In the genomic region with DNA sequence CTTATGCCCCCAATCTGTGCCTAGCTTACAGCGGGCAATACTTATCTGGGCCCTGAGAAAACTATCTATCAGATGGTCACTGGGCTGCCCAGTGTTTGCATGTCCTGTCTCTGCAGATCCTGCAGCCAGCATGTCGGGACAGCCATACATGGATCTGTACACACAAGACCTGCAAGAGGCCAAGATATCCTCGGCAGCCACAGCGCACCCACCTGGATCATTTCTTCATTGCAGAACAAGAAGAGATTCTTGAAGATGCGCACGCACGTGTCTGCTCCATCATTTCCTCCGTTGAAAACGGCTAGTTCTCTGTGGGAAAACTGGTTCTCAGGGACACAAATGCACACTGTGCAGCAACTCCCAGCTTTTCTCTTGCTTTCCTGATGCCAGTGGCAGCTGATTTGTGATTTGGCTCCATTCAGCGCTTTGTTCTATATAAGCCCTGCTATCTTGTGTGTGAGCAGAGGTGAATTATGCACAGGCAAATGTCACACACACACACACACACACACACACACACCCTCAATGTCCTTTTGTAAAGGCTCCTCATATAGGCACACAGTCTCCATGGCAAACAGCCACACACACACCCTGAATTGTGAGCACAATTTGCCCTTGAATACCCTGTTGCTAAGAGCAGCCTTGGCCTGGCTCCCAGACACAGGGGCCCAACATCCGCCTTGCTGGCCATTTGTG, we compare ENCODE assay signal across 8 mouse cellular contexts.
DNase-seq lines count a peak whose midpoint lies in the region; ATAC-seq lines count a peak whose summit lies in the region.

No protein-coding gene starts in this region.

- no peak overlapping the region for H3K4me3 ChIP-seq in midbrain, embryonic 10.5 days
- H3K4me3 ChIP-seq in intestine, embryonic 16.5 days (ENCODE audit: low read length), result no peak overlapping the region

- no peaks in the 10 kb centered on the region for H3K27me3 ChIP-seq in midbrain, embryonic 10.5 days (ENCODE audit: low read depth, poor library complexity, severe bottlenecking)
- H3K27me3 ChIP-seq in intestine, embryonic 16.5 days (replicated peaks; ENCODE audit: control insufficient read depth, insufficient read depth, low read length), result no peaks in the 10 kb centered on the region

- H3K36me3 ChIP-seq in midbrain, embryonic 10.5 days, result no peaks in the 10 kb centered on the region
- no peaks in the 10 kb centered on the region for H3K36me3 ChIP-seq in intestine, embryonic 16.5 days (ENCODE audit: control insufficient read depth, insufficient read depth, low read length)

- H3K4me1 ChIP-seq in midbrain, embryonic 10.5 days, result peaks cover 28% of the 10 kb centered on the region
- H3K4me1 ChIP-seq in intestine, embryonic 16.5 days (ENCODE audit: control insufficient read depth, insufficient read depth, low read length), result no peaks in the 10 kb centered on the region

- no peaks in the 10 kb centered on the region for H3K9me3 ChIP-seq in midbrain, embryonic 10.5 days (replicated peaks)
- no peaks in the 10 kb centered on the region for H3K9me3 ChIP-seq in intestine, embryonic 16.5 days (ENCODE audit: control insufficient read depth, low read length)

- H3K9ac ChIP-seq in intestine, embryonic 16.5 days (ENCODE audit: low read depth, low read length), result no peak overlapping the region

- WGBS in midbrain, embryonic 10.5 days, result 84% methylated on average over 11 of the region's 11 CpGs
- 72% methylated on average over 11 of the region's 11 CpGs for WGBS in intestine, embryonic 16.5 days

- no peak overlapping the region for H3K4me2 ChIP-seq in intestine, embryonic 16.5 days (ENCODE audit: low read depth, low read length)

- no peak for ATAC-seq in intestine, embryonic 16.5 days

- DNase-seq in cerebellum, postnatal 14 days, result peak; percentile 42 to 50
- no peak for DNase-seq in cerebellum, adult 18-20 months
- DNase-seq in ES-CJ7 (ENCODE audit: low read depth, low spot score) (peak; percentile 25), MN1 (ENCODE audit: low spot score) (no peak)
- DNase-seq in frontal cortex, postnatal 36 days (ENCODE audit: low spot score in 2 of 2), result peak; percentile 19 to 45
- DNase-seq in midbrain, embryonic 10.5 days (ENCODE audit: low spot score), result peak; percentile 21
- no peak for DNase-seq in kidney, postnatal 14 days

- H3K27ac ChIP-seq in midbrain, embryonic 10.5 days (replicated peaks), result peak overlapping the region; percentile 72
- H3K27ac ChIP-seq in intestine, embryonic 16.5 days (ENCODE audit: low read length), result no peak overlapping the region

Comparison
In these comparisons a context has a peak if more than half of its experiments do, and no peak if none do; other contexts are left out.
1. DNase-seq: peak in cerebellum, postnatal 14 days (2 of 2), ES-CJ7 (single experiment), frontal cortex, postnatal 36 days (2 of 2) and midbrain, embryonic 10.5 days (single experiment); none in cerebellum, adult 18-20 months (0 of 2), MN1 (single experiment) and kidney, postnatal 14 days (single experiment).